Mouse (Mus musculus) forebrain, embryonic 16.5 days (tissue): Measurements from ENCODE around the gene Mrpl46. TPM values are rescaled to one million over a fixed set of nuclear protein-coding genes. Genes with fewer than 3 reads are reported as not detected.

Experiments
- ATAC-seq: fragments of 200-750 bp; cut with Nextera tagmentation; 2 replicates; pipeline ENCODE4 v1.8.0; 2017; ENCODE audit warnings: mild to moderate bottlenecking, moderate library complexity
- H3K27ac ChIP-seq: fragments of 300-500 bp; sonication (generic); 2 replicates; pipeline ENCODE4 v1.5.1; 2014; ENCODE audit warnings: low read length, control low read depth
- H3K27me3 ChIP-seq: fragments of 300-500 bp; sonication (generic); replicated peaks from 2 replicates; pipeline ENCODE4 v1.6.1; 2014; ENCODE audit warnings: low read length; ENCODE audit not compliant: control insufficient read depth, insufficient read depth
- H3K36me3 ChIP-seq: fragments of 300-500 bp; sonication (generic); 2 replicates; pipeline ENCODE4 v1.6.1; 2014; ENCODE audit not compliant: control insufficient read depth, insufficient read depth
- H3K4me1 ChIP-seq: fragments of 300-500 bp; sonication (generic); replicated peaks from 2 replicates; pipeline ENCODE4 v1.6.1; 2014; ENCODE audit warnings: low read length; ENCODE audit not compliant: control insufficient read depth, insufficient read depth
- H3K4me2 ChIP-seq: fragments of 300-500 bp; sonication (generic); 2 replicates; pipeline ENCODE4 v1.6.1; 2014; ENCODE audit warnings: mild to moderate bottlenecking, low read length, control low read depth
- H3K4me3 ChIP-seq: fragments of 300-500 bp; sonication (generic); replicated peaks from 2 replicates; pipeline ENCODE4 v1.5.1; 2014; ENCODE audit warnings: mild to moderate bottlenecking, low read length, control low read depth
- H3K9ac ChIP-seq: fragments of 300-500 bp; sonication (generic); replicated peaks from 2 replicates; pipeline ENCODE4 v1.6.1; 2014; ENCODE audit warnings: low read depth, low read length, control low read depth
- H3K9me3 ChIP-seq: fragments of 300-500 bp; sonication (generic); 2 replicates; pipeline ENCODE4 v1.6.1; 2016; ENCODE audit warnings: low read length; ENCODE audit not compliant: control insufficient read depth
- WGBS: fragments of 180-500 bp; shearing (Covaris S2); extraction: QIAGEN DNeasy Blood & Tissue Kit; methylation state at CpG from one replicate; pipeline ENCODE4 v1.1.7; 2014; 5-methylcytosine and 5-hydroxymethylcytosine counted together
- polyA plus RNA-seq: library from polyadenylated mRNA; unstranded; fragments of >200 nt; fragmentation: Nextera tagmentation; extraction: Ambion mirVana; gene quantifications from 2 replicates; pipeline ENCODE4 v1.2.1, GENCODE M21; 2015

The Mrpl46 gene
- polyA plus RNA-seq, 1 experiment from 2014 or later: 52.9 TPM

- H3K27ac ChIP-seq: 0 out of 2 replicates have a peak overlapping the region, but pooled peaks have one; percentile 48
- H3K36me3 ChIP-seq: no peaks in the 10 kb centered on the region
- 93% methylated on average over 4 of the region's 4 CpGs for WGBS
- H3K9me3 ChIP-seq: no peaks in the 10 kb centered on the region
- peaks cover 16% of the 10 kb centered on the region for H3K4me1 ChIP-seq
- ATAC-seq: no peak
- H3K9ac ChIP-seq: no peak overlapping the region
- H3K27me3 ChIP-seq: no peaks in the 10 kb centered on the region
- H3K4me3 ChIP-seq: no peak overlapping the region
- H3K4me2 ChIP-seq: no peak overlapping the region
Observed at GRCm38 (mm10) chr7:78752961-78753360, 30.4 kb downstream of the Mrpl46 start.

DNA sequence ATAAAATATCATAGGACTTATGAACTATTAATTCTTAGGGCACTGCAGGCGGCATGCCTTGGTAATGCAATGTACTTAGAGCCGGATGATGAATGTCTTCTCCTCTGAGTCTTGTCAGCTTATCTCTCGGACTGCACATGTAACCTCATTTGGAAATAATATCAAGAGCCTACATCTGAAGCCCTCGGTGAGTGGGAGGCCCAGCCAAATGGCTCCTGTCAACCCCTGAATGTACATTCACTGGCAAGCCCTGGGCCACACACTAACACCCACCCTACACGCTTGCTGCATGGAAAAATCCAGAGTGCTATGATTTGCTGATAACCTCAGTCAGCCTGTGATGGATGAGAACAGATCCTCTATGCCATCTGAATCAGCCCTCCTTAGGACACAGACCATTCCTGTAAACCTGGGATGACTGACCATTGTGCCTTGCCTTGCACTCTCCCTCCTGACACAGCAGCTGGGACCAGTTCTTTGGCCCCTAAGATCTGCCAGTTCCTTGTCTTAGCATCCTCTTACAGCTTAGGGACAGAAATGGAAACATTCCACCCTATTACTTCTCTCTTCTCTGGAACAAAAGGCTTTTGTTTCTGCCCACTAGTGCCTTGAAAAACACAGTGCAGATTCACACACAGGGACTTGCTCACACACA is 39.5 kb downstream of the Mrpl46 start:
- Histone ChIP-seq H3K4me1 (no peaks in the 10 kb centered on the region), H3K27me3 (no peaks in the 10 kb centered on the region), H3K4me3 (no peak overlapping the region), H3K9ac (no peak overlapping the region), H3K27ac (no peak overlapping the region), H3K9me3 (no peaks in the 10 kb centered on the region), H3K36me3 (no peaks in the 10 kb centered on the region), H3K4me2 (no peak overlapping the region)
- ATAC-seq: no peak
- WGBS: 85% methylated on average over 5 of the region's 5 CpGs

DNA sequence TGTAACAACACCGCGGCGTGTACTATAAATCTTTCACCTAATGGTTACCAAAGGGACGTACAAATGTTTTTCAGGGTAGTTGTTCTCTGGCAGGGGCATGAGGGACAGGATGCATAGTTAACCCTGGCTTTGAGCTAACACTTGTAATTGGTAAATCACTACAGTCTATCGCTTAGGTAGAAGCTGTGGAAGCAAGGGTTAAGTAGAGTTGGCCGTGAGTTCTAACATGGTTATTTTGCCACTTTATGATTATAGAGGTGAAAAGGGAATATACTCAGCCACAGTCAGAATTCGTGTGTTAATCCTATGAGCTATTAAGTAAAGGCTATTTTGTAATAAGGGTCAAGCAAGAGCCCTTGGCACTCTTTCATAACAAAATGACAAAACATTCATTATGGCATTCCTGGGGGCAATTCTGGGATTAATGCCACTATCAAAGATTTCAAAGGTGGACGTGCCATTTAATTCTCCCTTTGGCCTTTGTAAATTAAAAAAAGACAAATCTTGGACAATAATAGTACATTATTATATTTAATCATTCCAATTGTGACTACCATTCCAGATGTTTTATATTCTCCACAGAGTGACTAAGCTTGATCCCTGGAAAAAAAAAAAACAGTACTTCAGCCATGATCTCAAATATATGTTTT is 43.9 kb downstream of the Mrpl46 start:
- H3K9me3 ChIP-seq: no peaks in the 10 kb centered on the region
- no peaks in the 10 kb centered on the region for H3K27me3 ChIP-seq
- WGBS: 77% methylated on average over 8 of the region's 8 CpGs
- H3K4me3 ChIP-seq: no peak overlapping the region
- no peaks in the 10 kb centered on the region for H3K4me1 ChIP-seq
- no peak overlapping the region for H3K27ac ChIP-seq
- H3K4me2 ChIP-seq: no peak overlapping the region
- ATAC-seq: no peak
- H3K9ac ChIP-seq: no peak overlapping the region
- no peaks in the 10 kb centered on the region for H3K36me3 ChIP-seq

- Histone ChIP-seq H3K9ac (no peak within 1 kb of the TSS), H3K4me2 (no peak within 1 kb of the TSS), H3K4me1 (no peaks in the 10 kb centered on the region), H3K9me3 (no peaks in the 10 kb centered on the region), H3K4me3 (no peak within 1 kb of the TSS), H3K27me3 (no peaks in the 10 kb centered on the region), H3K36me3 (no peaks in the 10 kb centered on the region), H3K27ac (no peak within 1 kb of the TSS)
- 85% methylated on average over 5 of the region's 5 CpGs for WGBS
- ATAC-seq: no peak
Observed at GRCm38 (mm10) chr7:78737614-78738210, 45.6 kb downstream of the Mrpl46 start, which contains the start of gene Ntrk3. Ntrk3 (minus strand) TSS chr7:78738012.

DNA sequence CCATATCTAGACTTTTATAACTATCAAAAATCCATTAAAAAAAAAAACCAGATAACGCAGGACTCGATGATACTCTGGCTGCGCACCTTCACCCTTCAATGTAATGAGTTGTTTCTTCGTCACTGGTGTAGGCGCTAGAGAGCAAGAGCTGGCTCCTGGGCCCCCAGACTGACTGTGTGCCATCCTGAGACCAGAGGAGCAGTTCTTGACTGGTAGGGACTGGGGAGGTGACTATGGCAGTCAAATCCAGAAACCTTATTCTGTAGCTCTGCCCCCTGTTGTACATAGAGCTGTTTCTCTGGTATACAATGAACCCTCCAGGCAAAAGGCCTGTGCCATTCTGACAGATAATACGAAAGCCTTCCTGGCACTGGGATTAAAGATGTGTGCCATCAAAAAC is 46.1 kb downstream of the Mrpl46 start:
- no peak overlapping the region for H3K4me3 ChIP-seq
- no peak overlapping the region for H3K9ac ChIP-seq
- H3K36me3 ChIP-seq: no peaks in the 10 kb centered on the region
- H3K9me3 ChIP-seq: no peaks in the 10 kb centered on the region
- no peak overlapping the region for H3K27ac ChIP-seq
- no peaks in the 10 kb centered on the region for H3K4me1 ChIP-seq
- no peak for ATAC-seq
- H3K4me2 ChIP-seq: no peak overlapping the region
- 96% methylated on average over 6 of the region's 6 CpGs for WGBS
- H3K27me3 ChIP-seq: no peaks in the 10 kb centered on the region

DNA sequence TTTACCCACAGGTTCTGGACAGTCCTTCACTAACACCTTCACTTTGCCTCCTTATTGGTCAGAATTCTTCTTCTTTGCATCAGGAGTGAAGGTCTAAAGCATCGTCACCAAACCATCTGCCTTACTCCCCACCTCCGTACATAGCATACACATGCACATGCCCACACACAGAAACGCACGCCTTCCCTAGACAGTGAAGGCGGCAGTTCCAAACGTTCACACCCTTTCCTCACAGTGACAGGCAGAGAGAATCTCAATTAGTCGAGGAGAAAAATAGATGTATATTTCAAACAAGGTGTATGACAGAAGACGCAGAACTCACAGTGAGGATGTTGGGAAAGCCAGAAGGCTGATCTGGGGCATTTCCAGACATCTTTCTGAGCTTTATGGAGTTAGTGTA is 51.9 kb downstream of the Mrpl46 start:
- H3K9ac ChIP-seq: no peak overlapping the region
- 0 out of 2 replicates have a peak, but pooled peaks have one; percentile 31 for ATAC-seq
- no peak overlapping the region for H3K27ac ChIP-seq
- H3K36me3 ChIP-seq: no peaks in the 10 kb centered on the region
- H3K27me3 ChIP-seq: no peaks in the 10 kb centered on the region
- 60% methylated on average over 8 of the region's 8 CpGs for WGBS
- no peaks in the 10 kb centered on the region for H3K4me1 ChIP-seq
- no peaks in the 10 kb centered on the region for H3K9me3 ChIP-seq
- no peak overlapping the region for H3K4me2 ChIP-seq
- no peak overlapping the region for H3K4me3 ChIP-seq

Other genes with a start within 250 kb of the Mrpl46 start
- 36.0 and 37.4 TPM in 2 replicates for gene Ntrk3, start 45.5 kb downstream of the Mrpl46 start, polyA plus RNA-seq
- 72.7 and 73.7 TPM in 2 replicates for gene Mrps11, start 412 bp downstream of the Mrpl46 start, polyA plus RNA-seq
- 16.3 and 17.5 TPM in 2 replicates for gene Det1, start 63.7 kb upstream of the Mrpl46 start, polyA plus RNA-seq
- gene Aen, start 112.3 kb upstream of the Mrpl46 start, polyA plus RNA-seq: 60.1 and 65.6 TPM in 2 replicates
- gene Isg20, start 129.9 kb upstream of the Mrpl46 start, polyA plus RNA-seq: 2.0 TPM in 2 replicates